Mouse (Mus musculus) embryonic fibroblast, embryonic 13.5 days (primary cell): Measurements from ENCODE around the gene Birc3.

Experiments
- CTCF ChIP-seq: IDR thresholded peaks from 2 replicates; pipeline ENCODE4 v1.5.1; 2011; ENCODE audit warnings: mild to moderate bottlenecking, control low read depth, low read length, moderate library complexity, borderline replicate concordance; ENCODE audit not compliant: insufficient read depth
- POLR2A ChIP-seq: IDR thresholded peaks from 2 replicates; pipeline ENCODE4 v1.6.1; 2011; ENCODE audit warnings: low read depth, mild to moderate bottlenecking, control low read depth, low read length, moderate library complexity

DNA sequence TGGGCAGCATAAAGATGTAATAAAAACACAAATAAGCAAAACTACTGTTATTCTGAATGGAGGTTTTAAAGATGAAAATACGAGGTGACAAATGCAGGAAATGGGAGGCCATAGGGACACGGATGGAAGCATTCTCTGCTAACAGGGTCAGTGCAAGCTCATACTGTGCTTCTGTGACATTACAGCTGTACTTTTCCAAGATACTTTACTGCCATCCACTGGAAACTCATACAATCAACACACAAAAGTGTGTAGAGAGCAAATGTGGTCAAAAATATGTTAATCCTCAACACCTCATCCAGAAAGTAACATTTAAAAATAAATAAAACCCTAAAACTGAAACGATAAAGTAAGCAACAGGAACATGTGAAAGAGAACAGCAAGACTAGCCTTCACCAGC lies 50.2 kb downstream of the Birc3 start:
- TF ChIP-seq CTCF = no peak
- TF ChIP-seq POLR2A = no peak
